10 mouse cellular contexts compared by ENCODE assay signal in genomic region chr8:46696256-46697041, GRCm38 (mm10). TPM values are rescaled to one million over a fixed set of nuclear protein-coding genes. Genes with fewer than 3 reads are reported as not detected.
DNase-seq lines count a peak whose midpoint lies in the region; ATAC-seq and TF ChIP-seq lines count a peak whose summit lies in the region.
"Had no signal": no experiment of that assay in that cellular context is flagged by ENCODE, and none has a peak within 500 bp of the region (broad histone marks: within the 10 kb centered on the region; RNA-seq: fewer than 3 reads in every experiment).

No protein-coding gene starts in this region.

- no peak overlapping the region for H3K9ac ChIP-seq in intestine, postnatal 0 days (ENCODE audit: low read depth, low read length)
- no peak overlapping the region for H3K9ac ChIP-seq in intestine, embryonic 16.5 days (ENCODE audit: low read depth, low read length)
- H3K9ac ChIP-seq in lung, embryonic 14.5 days, result no peak overlapping the region
- H3K9ac ChIP-seq in kidney, embryonic 14.5 days (ENCODE audit: low read depth, low read length), result no peak overlapping the region
- H3K9ac ChIP-seq: midbrain, embryonic 12.5 days had no signal

- H3K4me1 ChIP-seq in intestine, postnatal 0 days (replicated peaks; ENCODE audit: control insufficient read depth, insufficient read depth, low read length), result no peaks in the 10 kb centered on the region
- 0 out of 2 replicates have a peak, but pooled peaks cover 2% of the 10 kb centered on the region for H3K4me1 ChIP-seq in intestine, embryonic 16.5 days (ENCODE audit: control insufficient read depth, insufficient read depth, low read length)
- 0 out of 2 replicates have a peak, but pooled peaks cover 5% of the 10 kb centered on the region for H3K4me1 ChIP-seq in lung, embryonic 14.5 days (ENCODE audit: insufficient read depth)
- peaks cover 4% of the 10 kb centered on the region for H3K4me1 ChIP-seq in kidney, embryonic 14.5 days (ENCODE audit: control insufficient read depth, insufficient read depth, low read length)

- 44% methylated on average over 15 of the region's 15 CpGs for WGBS in intestine, postnatal 0 days
- 58% methylated on average over 15 of the region's 15 CpGs for WGBS in intestine, embryonic 16.5 days
- WGBS in lung, embryonic 14.5 days, result 40% methylated on average over 15 of the region's 15 CpGs
- WGBS in kidney, embryonic 14.5 days, result 63% methylated on average over 15 of the region's 15 CpGs

- DNase-seq in CD4-positive helper T cell, adult 2 months (ENCODE audit: low read depth, low spot score), result peak; percentile 53
- DNase-seq in NIH3T3 (ENCODE audit: low read depth), result peak; percentile 73
- peak; percentile 77 for DNase-seq in lung, embryonic 14.5 days
- no peak for DNase-seq in heart, adult 18-20 months
- no peak for DNase-seq in urinary bladder, postnatal 14 days (ENCODE audit: low spot score)
- DNase-seq: kidney, postnatal 10 days had no signal

- no peak for TF ChIP-seq CTCF in intestine, postnatal 0 days (IDR thresholded peaks at IDR 0.05; ENCODE audit: low read depth)
- no peak for TF ChIP-seq CTCF in lung, embryonic 14.5 days (IDR thresholded peaks at IDR 0.05; ENCODE audit: low read depth)

- H3K4me2 ChIP-seq in intestine, postnatal 0 days (replicated peaks; ENCODE audit: low read depth), result peak overlapping the region; percentile 14
- H3K4me2 ChIP-seq in intestine, embryonic 16.5 days (ENCODE audit: low read depth, low read length), result no peak overlapping the region
- no peak overlapping the region for H3K4me2 ChIP-seq in lung, embryonic 14.5 days
- no peak overlapping the region for H3K4me2 ChIP-seq in kidney, embryonic 14.5 days (replicated peaks; ENCODE audit: low read depth, low read length)
- H3K4me2 ChIP-seq: midbrain, embryonic 12.5 days had no signal

- no peaks in the 10 kb centered on the region for H3K27me3 ChIP-seq in intestine, postnatal 0 days (replicated peaks; ENCODE audit: control insufficient read depth, insufficient read depth, low read length)
- H3K27me3 ChIP-seq in intestine, embryonic 16.5 days (replicated peaks; ENCODE audit: control insufficient read depth, insufficient read depth, low read length), result no peaks in the 10 kb centered on the region
- H3K27me3 ChIP-seq in lung, embryonic 14.5 days (ENCODE audit: insufficient read depth, low read length), result no peaks in the 10 kb centered on the region
- no peaks in the 10 kb centered on the region for H3K27me3 ChIP-seq in kidney, embryonic 14.5 days (ENCODE audit: control insufficient read depth, insufficient read depth, low read length)
- H3K27me3 ChIP-seq: midbrain, embryonic 12.5 days had no signal

- no peaks in the 10 kb centered on the region for H3K9me3 ChIP-seq in intestine, postnatal 0 days (ENCODE audit: control insufficient read depth)
- no peaks in the 10 kb centered on the region for H3K9me3 ChIP-seq in intestine, embryonic 16.5 days (ENCODE audit: control insufficient read depth, low read length)
- no peaks in the 10 kb centered on the region for H3K9me3 ChIP-seq in lung, embryonic 14.5 days (ENCODE audit: low read depth, low read length)
- H3K9me3 ChIP-seq in kidney, embryonic 14.5 days (ENCODE audit: control insufficient read depth, low read length), result no peaks in the 10 kb centered on the region; the same call in 1 of the 2 replicates
- H3K9me3 ChIP-seq: midbrain, embryonic 12.5 days had no signal

- peak; percentile 28; the same call in 1 of the 2 replicates for ATAC-seq in intestine, postnatal 0 days
- no peak for ATAC-seq in intestine, embryonic 16.5 days
- no peak for ATAC-seq in lung, embryonic 14.5 days (ENCODE audit: insufficient read depth)
- ATAC-seq in kidney, embryonic 14.5 days (ENCODE audit: low FRiP score, low TSS enrichment), result no peak

- H3K27ac ChIP-seq in intestine, postnatal 0 days (ENCODE audit: low read depth, low read length), result no peak overlapping the region
- no peak overlapping the region for H3K27ac ChIP-seq in intestine, embryonic 16.5 days (ENCODE audit: low read length)
- no peak overlapping the region for H3K27ac ChIP-seq in lung, embryonic 14.5 days (ENCODE audit: low read depth)
- no peak overlapping the region for H3K27ac ChIP-seq in kidney, embryonic 14.5 days (ENCODE audit: low read depth, low read length)
- H3K27ac ChIP-seq: midbrain, embryonic 12.5 days had no signal

- H3K36me3 ChIP-seq in intestine, postnatal 0 days (ENCODE audit: control insufficient read depth, insufficient read depth), result no peaks in the 10 kb centered on the region
- no peaks in the 10 kb centered on the region for H3K36me3 ChIP-seq in intestine, embryonic 16.5 days (ENCODE audit: control insufficient read depth, insufficient read depth, low read length)
- H3K36me3 ChIP-seq in lung, embryonic 14.5 days (ENCODE audit: insufficient read depth), result no peaks in the 10 kb centered on the region
- no peaks in the 10 kb centered on the region for H3K36me3 ChIP-seq in kidney, embryonic 14.5 days (ENCODE audit: control insufficient read depth, insufficient read depth, low read length)
- H3K36me3 ChIP-seq: midbrain, embryonic 12.5 days had no signal

- no peak overlapping the region for H3K4me3 ChIP-seq in intestine, postnatal 0 days (ENCODE audit: low read depth, low read length)
- H3K4me3 ChIP-seq in intestine, embryonic 16.5 days (ENCODE audit: low read length), result no peak overlapping the region
- no peak overlapping the region for H3K4me3 ChIP-seq in lung, embryonic 14.5 days (ENCODE audit: low read depth, low read length)
- H3K4me3 ChIP-seq in kidney, embryonic 14.5 days (ENCODE audit: low read length), result no peak overlapping the region
- H3K4me3 ChIP-seq: midbrain, embryonic 12.5 days had no signal

RNA-seq across cellular contexts. Expression of gene Irf2, which starts 43.1 kb away (rescaled TPM):
- 43.3 and 46.2 TPM in 2 replicates for polyA plus RNA-seq in intestine, postnatal 0 days (2015; fragmentation: Nextera tagmentation; extraction: Ambion mirVana)
- polyA plus RNA-seq in intestine, embryonic 16.5 days (2015; fragmentation: Nextera tagmentation; extraction: Ambion mirVana), result 23.4 and 29.0 TPM in 2 replicates
- 16.8 and 23.7 TPM in 2 replicates for polyA plus RNA-seq in lung, embryonic 14.5 days (2014; fragmentation: Nextera tagmentation; extraction: Ambion mirVana)
- 13.9 and 14.2 TPM in 2 replicates for polyA plus RNA-seq in kidney, embryonic 14.5 days (2014; fragmentation: Nextera tagmentation; extraction: Ambion mirVana)
- total RNA-seq in heart, adult 18-20 months (2021), result 10 to 100 TPM; 31.2 to 40.1 TPM

Comparison
In these comparisons a context has a peak if more than half of its experiments do, and no peak if none do; other contexts are left out.
1. DNase-seq: peak in CD4-positive helper T cell, adult 2 months (single experiment), NIH3T3 (single experiment) and lung, embryonic 14.5 days (single experiment); none in heart, adult 18-20 months (0 of 2) and urinary bladder, postnatal 14 days (single experiment).